Mouse (Mus musculus) limb, embryonic 14.5 days (tissue): ENCODE measurements around the gene Med15. TPM values are rescaled to one million over a fixed set of nuclear protein-coding genes. Genes with fewer than 3 reads are reported as not detected.
"Not testable (repeated sequence)": the region's sequence is repeated elsewhere in the genome, so short reads cannot be mapped to it uniquely, and the experiment has no call there.

ENCODE experiments used
- ATAC-seq: fragments of 200-750 bp; cut with Nextera tagmentation; 2 replicates; pipeline ENCODE4 v1.8.0; 2017; ENCODE audit warnings: low read depth, moderate number of reproducible peaks, moderate TSS enrichment; ENCODE audit not compliant: low FRiP score
- DNase-seq: peaks from one replicate; pipeline ENCODE4 v3.0.0-alpha.2; 2015; ENCODE audit warnings: low spot score
- H3K27ac ChIP-seq: fragments of 300-500 bp; sonication (generic); replicated peaks from 2 replicates; pipeline ENCODE4 v1.5.1; 2014; ENCODE audit warnings: low read depth, mild to moderate bottlenecking, low read length, moderate library complexity, mixed read lengths
- H3K27me3 ChIP-seq: fragments of 300-500 bp; sonication (generic); 2 replicates; pipeline ENCODE4 v1.6.1; 2014; ENCODE audit warnings: low read length, mixed read lengths; ENCODE audit not compliant: control insufficient read depth, insufficient read depth
- H3K36me3 ChIP-seq: fragments of 300-500 bp; sonication (generic); 2 replicates; pipeline ENCODE4 v1.6.1; 2014; ENCODE audit warnings: mild to moderate bottlenecking, low read length, moderate library complexity, mixed read lengths; ENCODE audit not compliant: control insufficient read depth, insufficient read depth
- H3K4me1 ChIP-seq: fragments of 300-500 bp; sonication (generic); 2 replicates; pipeline ENCODE4 v1.6.1; 2014; ENCODE audit warnings: antibody characterized with exemption, low read length, mixed read lengths; ENCODE audit not compliant: control insufficient read depth, insufficient read depth
- H3K4me2 ChIP-seq: fragments of 300-500 bp; sonication (generic); replicated peaks from 2 replicates; pipeline ENCODE4 v1.6.1; 2014; ENCODE audit warnings: low read depth, mild to moderate bottlenecking, low read length, moderate library complexity; ENCODE audit not compliant: severe bottlenecking
- H3K4me3 ChIP-seq: fragments of 300-500 bp; sonication (generic); replicated peaks from 2 replicates; pipeline ENCODE4 v1.5.1; 2014; ENCODE audit warnings: low read length
- H3K9ac ChIP-seq: fragments of 300-500 bp; sonication (generic); 2 replicates; pipeline ENCODE4 v1.6.1; 2014; ENCODE audit warnings: mild to moderate bottlenecking, low read depth, low read length, moderate library complexity; ENCODE audit not compliant: severe bottlenecking
- H3K9me3 ChIP-seq: fragments of 300-500 bp; sonication (generic); 2 replicates; pipeline ENCODE4 v1.6.1; 2016; ENCODE audit warnings: low read length; ENCODE audit not compliant: control insufficient read depth
- POLR2A ChIP-seq: fragments of 200-500 bp; IDR thresholded peaks from 2 replicates; pipeline ENCODE4 v1.8.0; 2012; ENCODE audit warnings: inconsistent platforms, mild to moderate bottlenecking, moderate library complexity, borderline replicate concordance; ENCODE audit not compliant: insufficient read depth, insufficient read length; ENCODE audit errors: extremely low read depth
- WGBS: fragments of 180-500 bp; shearing (Covaris S2); extraction: QIAGEN DNeasy Blood & Tissue Kit; methylation state at CpG from one replicate; pipeline ENCODE4 v1.1.7; 2014; 5-methylcytosine and 5-hydroxymethylcytosine counted together
- polyA plus RNA-seq, 2 experiments: library from polyadenylated mRNA; depleted of rRNA in 1 of 2; stranded (reverse) in 1 of 2; unstranded in 1 of 2; fragments of >200 nt; fragmentation: Nextera tagmentation in 1 of 2; extraction: Ambion mirVana in 1 of 2; gene quantifications; 2 replicates each; pipeline versions ENCODE4 v1.2.1 to v1.2.3; 2012 to 2014

Med15 gene
- polyA plus RNA-seq, 2 experiments: 41.6 to 84.6 TPM

DNA sequence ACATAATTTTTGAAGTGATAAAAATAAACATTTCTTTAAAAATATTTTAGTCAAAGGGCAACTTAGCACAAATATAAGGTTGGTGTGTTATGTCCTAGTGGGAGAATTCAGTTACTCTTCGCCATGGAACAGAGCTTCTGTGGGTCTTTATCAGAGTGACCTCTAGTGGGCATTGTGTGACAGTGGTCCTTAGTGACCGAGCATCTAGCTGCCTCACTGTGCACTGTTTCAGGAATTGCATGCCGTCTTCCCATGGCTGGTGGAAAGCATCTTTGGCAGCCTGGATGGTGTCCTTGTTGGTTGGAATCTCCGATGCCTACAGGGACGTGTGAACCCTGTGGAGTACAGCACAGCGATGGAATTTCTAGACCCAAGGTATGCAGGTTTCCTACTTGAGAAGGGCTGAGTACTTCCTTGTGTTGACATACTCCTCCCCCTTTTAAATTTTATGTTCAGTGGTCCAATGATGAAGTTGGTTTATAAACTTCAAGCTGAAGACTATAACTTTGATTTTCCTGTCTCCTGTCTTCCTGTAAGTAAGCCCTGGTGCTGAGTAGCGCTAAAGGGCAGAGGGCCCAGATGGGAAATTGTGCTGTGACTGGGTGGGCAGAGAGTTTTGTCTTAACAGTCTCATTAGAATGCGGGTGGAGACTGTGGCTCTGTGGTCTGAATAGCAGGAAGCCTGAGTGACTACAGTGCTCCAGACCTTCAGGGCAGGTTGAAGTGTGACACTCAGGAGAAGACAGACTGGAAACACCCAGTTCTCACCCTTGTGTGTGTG is 107.0 kb downstream of the Med15 start:
- Histone ChIP-seq H3K4me1 (no peaks in the 10 kb centered on the region), H3K27me3 (no peaks in the 10 kb centered on the region), H3K9ac (no peak overlapping the region), H3K4me3 (no peak overlapping the region), H3K9me3 (no peaks in the 10 kb centered on the region), H3K27ac (no peak overlapping the region), H3K36me3 (peaks cover 82% of the 10 kb centered on the region), H3K4me2 (no peak overlapping the region)
- ATAC-seq (peak; percentile 72; the same call in 1 of the 2 replicates), DNase-seq (peak; percentile 55)
- WGBS: 73% methylated on average over 8 of the region's 8 CpGs
- TF ChIP-seq POLR2A: no peak

- Histone ChIP-seq H3K4me1 (peaks cover 6% of the 10 kb centered on the region; the same call in 1 of the 2 replicates), H3K9me3 (no peaks in the 10 kb centered on the region), H3K4me3 (no peak overlapping the region), H3K27me3 (no peaks in the 10 kb centered on the region), H3K27ac (no peak overlapping the region), H3K9ac (no peak overlapping the region), H3K4me2 (no peak overlapping the region), H3K36me3 (peaks cover 45% of the 10 kb centered on the region)
- no peak for DNase-seq
- 96% methylated on average over 1 of the region's 1 CpGs for WGBS
- no peak for TF ChIP-seq POLR2A
- ATAC-seq: no peak
These were observed 110.8 kb downstream of the Med15 start for GRCm38 (mm10) chr16:17621936-17622335.

DNA sequence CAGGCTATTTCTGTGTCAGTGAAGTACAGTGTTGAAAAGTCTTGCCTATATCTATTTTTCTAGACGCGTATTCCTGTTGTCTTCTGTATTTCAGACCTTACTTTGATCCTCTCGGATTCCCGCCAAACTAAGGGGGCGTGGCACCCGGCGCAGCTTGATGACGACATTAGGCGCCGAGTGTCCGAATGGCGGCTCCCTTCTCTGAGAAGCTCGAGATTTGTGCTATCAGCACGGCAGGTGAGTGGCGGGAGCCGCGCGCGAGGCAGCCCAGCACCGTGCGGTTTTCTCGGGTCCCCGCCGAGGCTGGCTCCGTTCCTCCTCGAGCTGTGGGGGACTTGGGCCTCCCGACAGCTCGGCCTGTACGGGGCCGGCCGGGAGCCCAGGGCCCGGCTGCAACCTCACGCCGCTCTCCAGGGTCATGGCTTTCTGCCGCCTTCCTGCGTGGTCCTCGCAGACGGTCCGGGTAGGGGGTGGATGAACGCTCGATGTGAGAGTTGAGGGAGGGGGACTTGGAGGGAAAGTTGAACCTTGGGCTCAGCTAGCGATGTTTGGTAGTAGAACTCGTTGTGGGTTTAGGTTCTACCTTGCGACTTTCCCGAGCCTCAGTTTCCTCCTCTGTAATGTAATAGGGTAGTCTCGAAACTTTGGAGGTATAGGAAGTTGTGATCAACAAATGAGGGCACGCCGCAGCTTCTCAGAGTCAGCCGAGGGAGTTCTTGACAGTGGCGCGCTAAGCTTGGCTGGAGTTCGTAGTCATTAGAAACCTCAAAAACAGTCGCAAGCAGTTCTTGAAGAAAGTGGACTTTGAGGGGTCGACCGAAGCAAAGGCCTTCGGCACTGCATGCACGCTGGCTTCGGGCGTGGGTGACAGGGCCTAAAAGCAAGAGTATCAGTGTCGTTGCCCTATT is 113.2 kb downstream of the Med15 start, which contains the start of gene Smpd4:
Gene Smpd4, plus strand, starts transcription at position 157 of the 908 bp plus-strand sequence.
- Histone ChIP-seq H3K9ac (peak within 1 kb of the TSS; percentile 79), H3K27me3 (no peaks in the 10 kb centered on the region), H3K4me3 (peak within 1 kb of the TSS; percentile 80), H3K4me2 (peak within 1 kb of the TSS; percentile 54), H3K27ac (0 out of 2 replicates have a peak within 1 kb of the TSS, but pooled peaks have one; percentile 19), H3K9me3 (no peaks in the 10 kb centered on the region), H3K4me1 (peaks cover 6% of the 10 kb centered on the region; the same call in 1 of the 2 replicates), H3K36me3 (peaks cover 25% of the 10 kb centered on the region)
- peak; percentile 69 for ATAC-seq
- no peak for TF ChIP-seq POLR2A
- WGBS: 4% methylated on average over 60 of the region's 60 CpGs
- peak; percentile 88 for DNase-seq

DNA sequence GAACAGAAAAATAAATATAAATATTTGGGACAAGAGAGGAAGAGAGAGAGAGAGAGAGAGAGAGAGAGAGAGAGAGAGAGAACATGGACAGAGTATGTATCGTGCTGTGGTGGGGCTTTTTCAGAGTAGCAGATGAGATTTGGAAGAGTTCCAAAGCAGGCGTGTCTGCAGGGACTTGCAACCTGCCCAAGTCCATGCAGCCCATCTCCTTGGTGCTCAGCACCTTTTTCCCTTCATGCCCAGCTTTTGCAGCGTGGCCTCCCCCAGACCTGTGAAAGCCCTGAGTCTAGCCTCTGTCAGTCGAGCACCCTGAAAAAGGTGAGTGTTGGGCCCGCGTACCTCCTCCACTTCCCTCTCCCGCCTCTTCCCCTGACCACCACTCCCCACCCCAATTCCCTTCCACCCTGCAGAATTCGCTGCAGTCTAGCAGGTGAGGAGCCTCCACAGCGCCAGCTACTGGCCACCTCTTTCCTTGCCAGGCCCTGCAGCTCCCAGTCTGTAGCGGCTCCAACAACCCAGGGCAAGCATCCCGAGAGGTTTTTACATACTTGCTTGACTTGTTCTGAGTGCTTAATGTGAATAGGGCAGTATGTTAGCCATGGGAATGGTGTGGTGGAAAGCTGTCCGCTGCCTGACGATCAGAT is 114.6 kb downstream of the Med15 start:
- Histone ChIP-seq H3K4me3 (no peak overlapping the region), H3K27ac (no peak overlapping the region), H3K9ac (no peak overlapping the region), H3K4me2 (peak overlapping the region; percentile 13; the same call in 1 of the 2 replicates), H3K9me3 (no peaks in the 10 kb centered on the region), H3K27me3 (no peaks in the 10 kb centered on the region), H3K36me3 (peaks cover 15% of the 10 kb centered on the region), H3K4me1 (peaks cover 6% of the 10 kb centered on the region; the same call in 1 of the 2 replicates)
- ATAC-seq (no peak), DNase-seq (peak; percentile 72)
- WGBS: 20% methylated on average over 13 of the region's 13 CpGs
- TF ChIP-seq POLR2A: no peak

- no peak overlapping the region for H3K9ac ChIP-seq
- ATAC-seq (no peak), DNase-seq (no peak)
- H3K4me3 ChIP-seq: no peak overlapping the region
- no peak for TF ChIP-seq POLR2A
- WGBS: 78% methylated on average over 5 of the region's 5 CpGs
- H3K27me3 ChIP-seq: no peaks in the 10 kb centered on the region
- no peaks in the 10 kb centered on the region for H3K9me3 ChIP-seq
- no peaks in the 10 kb centered on the region for H3K36me3 ChIP-seq
- no peak overlapping the region for H3K4me2 ChIP-seq
- peaks cover 6% of the 10 kb centered on the region; the same call in 1 of the 2 replicates for H3K4me1 ChIP-seq
- no peak overlapping the region for H3K27ac ChIP-seq
These were observed 116.5 kb downstream of the Med15 start for GRCm38 (mm10) chr16:17616212-17616611.

DNA sequence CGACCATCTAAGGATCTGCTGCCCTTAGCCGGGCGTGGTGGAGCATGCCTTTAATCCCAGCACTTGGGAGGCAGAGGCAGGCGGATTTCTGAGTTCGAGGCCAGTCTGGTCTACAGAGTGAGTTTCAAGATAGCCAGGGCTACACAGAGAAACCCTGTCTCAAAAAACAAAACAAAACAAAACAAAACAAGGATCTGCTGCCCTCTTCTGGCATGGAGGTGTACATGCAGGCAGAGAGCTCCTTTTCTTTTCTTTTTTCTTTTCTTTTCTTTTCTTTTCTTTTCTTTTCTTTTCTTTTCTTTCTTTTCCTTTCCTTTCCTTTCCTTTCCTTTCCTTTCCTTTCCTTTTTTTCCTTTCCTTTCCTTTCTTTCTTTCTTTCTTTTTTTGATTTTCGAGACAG is 118.0 kb downstream of the Med15 start:
- not testable (repeated sequence) for H3K36me3 ChIP-seq, H3K4me1 ChIP-seq, H3K4me2 ChIP-seq, H3K9ac ChIP-seq, H3K27me3 ChIP-seq, H3K27ac ChIP-seq, H3K4me3 ChIP-seq, DNase-seq, H3K9me3 ChIP-seq, ATAC-seq
- 93% methylated on average over 6 of the region's 6 CpGs for WGBS
